Mouse (Mus musculus) E14TG2a.4 (cell line): ENCODE measurements around the gene Hecw1.

ENCODE experiments used
- CTCF ChIP-seq: conservative IDR thresholded peaks from 2 replicates; pipeline ENCODE4 v1.5.1; 2014; ENCODE audit warnings: low read length
- NANOG ChIP-seq: IDR thresholded peaks from 2 replicates; pipeline ENCODE4 v1.6.1; 2014; ENCODE audit warnings: borderline replicate concordance, low read length, mixed read lengths

DNA sequence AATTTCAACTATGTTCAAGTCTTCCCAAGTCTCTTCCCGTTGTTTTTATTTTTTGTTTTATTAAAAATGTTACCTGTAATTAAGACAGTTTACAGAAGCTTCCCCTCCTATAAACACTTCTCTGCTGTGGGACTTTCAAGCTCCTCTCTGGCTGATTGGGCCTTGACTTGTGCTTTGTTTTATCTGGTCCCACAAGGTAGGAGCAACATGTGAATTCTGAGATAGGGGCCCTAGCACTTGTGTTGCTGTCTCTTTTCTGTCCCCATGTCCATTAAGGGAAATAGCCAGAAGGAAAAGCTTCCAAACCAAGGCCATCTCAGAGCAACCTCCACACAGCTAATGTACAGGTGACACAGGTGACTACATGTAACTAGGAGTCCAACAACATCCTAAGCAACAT lies 218.9 kb downstream of the Hecw1 start:
- TF ChIP-seq CTCF: no peak
- TF ChIP-seq NANOG: no peak
